Mouse (Mus musculus) G1E (cell line): ENCODE measurements at regions not wholly inside any gene's neighbourhood (a gene's known extent, or its start where the extent isn't known, plus 50 kb on each side); places are given as distances from the start of the nearest gene placed in this dataset.

Source experiments
- ATAC-seq: 2 replicates; pipeline ENCODE4 v1.8.0; 2016; ENCODE audit warnings: mild to moderate bottlenecking; ENCODE audit not compliant: insufficient number of reproducible peaks, poor library complexity, low FRiP score, severe bottlenecking; ENCODE audit errors: extremely low read depth
- DNase-seq: peaks from one replicate; pipeline ENCODE4 v3.0.0; 2012; ENCODE audit warnings: low spot score
- H3K27me3 ChIP-seq: 2 replicates; pipeline ENCODE4 v1.6.1; 2012; ENCODE audit warnings: mild to moderate bottlenecking, low read length, inconsistent platforms; ENCODE audit not compliant: insufficient read depth
- H3K36me3 ChIP-seq: replicated peaks from 2 replicates; pipeline ENCODE3; 2012; ENCODE audit warnings: mild to moderate bottlenecking, inconsistent platforms
- H3K4me1 ChIP-seq: 2 replicates; pipeline ENCODE4 v1.6.1; 2012; ENCODE audit warnings: low read depth, low read length, inconsistent platforms, mixed read lengths; ENCODE audit not compliant: insufficient read depth
- H3K4me3 ChIP-seq: 2 replicates; pipeline ENCODE4 v1.5.1; 2012; ENCODE audit warnings: low read depth, mild to moderate bottlenecking, inconsistent platforms, low read length, moderate library complexity, mixed read lengths
- H3K9me3 ChIP-seq: replicated peaks from 2 replicates; pipeline ENCODE4 v1.6.1; 2012; ENCODE audit warnings: inconsistent platforms
- CTCF ChIP-seq: IDR thresholded peaks from 2 replicates; pipeline ENCODE4 v1.5.1; 2012; ENCODE audit warnings: low read depth, low read length, inconsistent platforms, mixed read lengths
- GATA1 ChIP-seq: IDR thresholded peaks from 2 replicates; pipeline ENCODE4 v1.6.1; 2012; ENCODE audit warnings: borderline replicate concordance, low read length, inconsistent platforms, mixed read lengths
- GATA2 ChIP-seq: IDR thresholded peaks from 2 replicates; pipeline ENCODE4 v1.6.1; 2012; ENCODE audit warnings: low read depth, low read length, inconsistent platforms, borderline replicate concordance
- POLR2AphosphoS5 ChIP-seq: IDR thresholded peaks from 2 replicates; pipeline ENCODE4 v1.6.1; 2012; ENCODE audit warnings: low read depth, low read length, inconsistent platforms; ENCODE audit not compliant: insufficient replicate concordance
- TAL1 ChIP-seq: conservative IDR thresholded peaks from 2 replicates; pipeline ENCODE4 v1.6.1; 2012; ENCODE audit warnings: low read depth, low read length, inconsistent platforms, mixed read lengths

DNA sequence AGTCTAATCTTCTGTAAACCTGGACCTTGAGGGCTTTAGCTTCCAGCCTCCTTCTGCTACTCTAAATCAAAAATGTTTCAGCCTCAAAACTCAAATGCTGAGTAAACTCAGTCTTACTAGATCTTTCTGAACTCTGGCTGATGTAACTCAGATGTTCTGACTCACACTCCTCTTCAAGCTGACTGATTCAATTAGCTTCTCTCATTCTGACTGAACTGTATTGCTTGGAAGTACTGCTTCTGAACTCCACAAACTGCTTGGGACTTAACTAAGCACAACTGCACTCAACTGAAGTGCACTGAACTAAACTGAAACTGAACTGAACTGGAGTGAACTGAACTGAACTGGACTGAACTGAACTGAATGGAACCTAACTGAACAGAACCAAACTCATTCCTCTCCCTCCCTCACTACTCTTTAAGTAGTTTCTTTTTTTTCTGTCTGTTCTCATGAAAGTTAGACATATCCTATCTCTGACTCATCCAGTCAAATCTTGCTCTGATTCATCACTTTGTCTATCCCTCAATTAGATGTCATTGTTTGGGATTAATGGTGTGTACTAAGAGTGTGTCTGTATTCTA, 589.7 kb downstream of the Plod2 start:
- DNase-seq (no peak), ATAC-seq (no peak)
- Histone ChIP-seq H3K4me3 (no peak overlapping the region), H3K9me3 (peaks cover 5% of the 10 kb centered on the region; the same call in 1 of the 2 replicates), H3K27me3 (no peaks in the 10 kb centered on the region), H3K4me1 (no peaks in the 10 kb centered on the region), H3K36me3 (no peaks in the 10 kb centered on the region)
- TF ChIP-seq GATA1 (no peak), CTCF (no peak), GATA2 (no peak), POLR2AphosphoS5 (no peak), TAL1 (no peak)

DNA sequence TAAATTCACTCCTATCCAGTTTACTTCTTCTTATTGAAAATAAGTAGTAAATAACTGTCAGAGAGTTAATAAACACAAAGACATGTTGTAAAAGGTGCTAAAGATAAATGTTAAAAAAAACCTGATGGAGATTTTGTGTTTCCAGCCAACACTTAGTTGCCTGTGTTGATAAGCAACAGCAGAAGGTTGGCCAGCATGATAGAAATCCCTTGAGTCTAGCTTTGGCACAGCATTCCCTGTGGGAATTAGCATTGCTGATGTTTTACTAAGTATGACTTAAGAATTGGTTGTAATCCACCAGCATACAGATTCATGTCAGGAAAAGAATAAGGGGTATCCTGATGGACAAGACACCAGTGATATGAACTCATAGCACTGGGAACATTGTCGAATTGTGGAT, 594.3 kb downstream of the Plod2 start:
- ATAC-seq (no peak), DNase-seq (no peak)
- H3K4me3 ChIP-seq = no peak overlapping the region
- TF ChIP-seq POLR2AphosphoS5 = no peak
- TF ChIP-seq CTCF = no peak
- TF ChIP-seq GATA2 = no peak
- no peaks in the 10 kb centered on the region for H3K36me3 ChIP-seq
- no peaks in the 10 kb centered on the region for H3K9me3 ChIP-seq
- H3K4me1 ChIP-seq = no peaks in the 10 kb centered on the region
- H3K27me3 ChIP-seq = no peaks in the 10 kb centered on the region

DNA sequence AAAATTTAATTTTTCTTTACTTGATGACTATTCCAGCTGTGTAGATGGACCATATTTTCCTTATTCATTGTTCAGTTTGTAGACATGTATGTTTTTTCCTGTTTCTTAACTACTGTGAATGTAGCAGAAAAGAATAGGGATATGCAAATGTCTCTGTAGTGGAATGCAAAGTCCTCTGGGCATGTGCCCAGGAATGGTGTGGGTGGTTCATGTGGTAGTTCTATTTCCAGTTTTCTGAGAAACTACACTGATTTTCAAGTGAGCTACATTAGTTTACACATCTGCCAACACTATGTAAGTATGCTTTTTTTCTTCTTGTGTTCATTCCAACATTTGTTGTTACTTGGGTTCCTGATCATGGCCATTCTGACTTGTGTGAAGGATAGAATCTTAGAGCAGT, 628.0 kb downstream of the Plod2 start:
- no peak for DNase-seq
- H3K4me3 ChIP-seq = no peak overlapping the region
- H3K9me3 ChIP-seq = no peaks in the 10 kb centered on the region
- H3K27me3 ChIP-seq = no peaks in the 10 kb centered on the region
- no peaks in the 10 kb centered on the region for H3K4me1 ChIP-seq
- H3K36me3 ChIP-seq = no peaks in the 10 kb centered on the region
- TF ChIP-seq CTCF (no peak), GATA2 (no peak), POLR2AphosphoS5 (no peak), TAL1 (no peak), GATA1 (no peak)
- no peak for ATAC-seq

DNA sequence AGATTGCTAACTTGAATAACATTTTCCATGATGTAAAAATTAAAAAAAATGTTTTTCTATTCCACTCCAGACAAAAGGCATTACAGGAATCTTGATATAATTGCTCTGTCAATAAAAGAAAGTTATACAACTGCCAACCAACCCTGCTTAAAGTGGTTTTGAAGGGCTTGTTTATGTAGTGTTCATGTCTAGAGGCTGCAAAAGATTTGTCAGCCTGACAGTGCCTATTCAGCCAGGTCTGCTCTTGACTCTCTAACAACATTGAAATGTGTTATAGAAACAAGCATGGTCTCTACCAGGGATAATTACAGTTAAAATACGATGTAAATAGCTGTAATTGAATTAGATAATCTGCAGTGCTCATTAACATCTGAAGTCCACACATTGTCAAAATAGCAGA, 644.6 kb downstream of the Plod2 start:
- no peaks in the 10 kb centered on the region for H3K4me1 ChIP-seq
- H3K36me3 ChIP-seq = no peaks in the 10 kb centered on the region
- H3K27me3 ChIP-seq = no peaks in the 10 kb centered on the region
- no peak overlapping the region for H3K4me3 ChIP-seq
- ATAC-seq (no peak), DNase-seq (no peak)
- H3K9me3 ChIP-seq = peaks cover 2% of the 10 kb centered on the region; the same call in 1 of the 2 replicates
- TF ChIP-seq CTCF (no peak), POLR2AphosphoS5 (no peak), GATA2 (no peak), TAL1 (no peak), GATA1 (no peak)

- no peaks in the 10 kb centered on the region for H3K36me3 ChIP-seq
- DNase-seq = no peak
- H3K9me3 ChIP-seq = no peaks in the 10 kb centered on the region
- no peak for ATAC-seq
- TF ChIP-seq GATA1 = no peak
- no peak for TF ChIP-seq POLR2AphosphoS5
- no peak for TF ChIP-seq GATA2
- no peak for TF ChIP-seq CTCF
- TF ChIP-seq TAL1 = no peak
- no peak overlapping the region for H3K4me3 ChIP-seq
- no peaks in the 10 kb centered on the region for H3K4me1 ChIP-seq
- no peaks in the 10 kb centered on the region for H3K27me3 ChIP-seq
Measured at GRCm38 (mm10) chr9:93232562-93232961, 690.5 kb downstream of the Plod2 start.

GRCm38 (mm10) chr9:93252146-93252545, 710.1 kb downstream of the Plod2 start:
- ATAC-seq = no peak
- no peak for TF ChIP-seq CTCF
- no peak for TF ChIP-seq TAL1
- TF ChIP-seq GATA2 = no peak
- Histone ChIP-seq H3K9me3 (no peaks in the 10 kb centered on the region), H3K36me3 (no peaks in the 10 kb centered on the region), H3K4me3 (no peak overlapping the region), H3K4me1 (no peaks in the 10 kb centered on the region), H3K27me3 (no peaks in the 10 kb centered on the region)
- DNase-seq = no peak

GRCm38 (mm10) chr9:93297332-93297731, 755.3 kb downstream of the Plod2 start:
- no peak overlapping the region for H3K4me3 ChIP-seq
- no peak for DNase-seq
- H3K9me3 ChIP-seq = no peaks in the 10 kb centered on the region; the same call in 1 of the 2 replicates
- H3K36me3 ChIP-seq = no peaks in the 10 kb centered on the region
- ATAC-seq = no peak
- no peaks in the 10 kb centered on the region for H3K4me1 ChIP-seq
- H3K27me3 ChIP-seq = no peaks in the 10 kb centered on the region
- TF ChIP-seq POLR2AphosphoS5 = no peak
- no peak for TF ChIP-seq GATA2
- TF ChIP-seq CTCF = no peak
- no peak for TF ChIP-seq TAL1
- TF ChIP-seq GATA1 = no peak
